Mouse (Mus musculus): Measurements from ENCODE around the gene Litaf. TPM values are rescaled to one million over a fixed set of nuclear protein-coding genes. Genes with fewer than 3 reads are reported as not detected.

The Litaf gene
- polyA plus RNA-seq, 1 experiment from 2014 or later: 53.6 TPM

GRCm38 (mm10) chr16:10996576-10996975 is 69.4 kb downstream of the Litaf start:
- 0 out of 2 replicates have a peak, but pooled peaks cover 7% of the 10 kb centered on the region for H3K27me3 ChIP-seq
- H3K4me2 ChIP-seq: no peak overlapping the region
- ATAC-seq (ENCODE audit: low FRiP score): no peak
- H3K9ac ChIP-seq: no peak overlapping the region
- no peaks in the 10 kb centered on the region for H3K36me3 ChIP-seq (replicated peaks)
- H3K9me3 ChIP-seq: 0 out of 2 replicates have a peak, but pooled peaks cover 1% of the 10 kb centered on the region
- H3K4me1 ChIP-seq: peaks cover 10% of the 10 kb centered on the region
- H3K4me3 ChIP-seq (replicated peaks): no peak overlapping the region
- 92% methylated on average over 4 of the region's 4 CpGs for WGBS
- no peak overlapping the region for H3K27ac ChIP-seq

GRCm38 (mm10) chr16:10993032-10993744 is 72.8 kb downstream of the Litaf start:
- H3K9me3 ChIP-seq: 0 out of 2 replicates have a peak, but pooled peaks cover 8% of the 10 kb centered on the region
- peak overlapping the region; percentile 65 for H3K4me2 ChIP-seq
- peak overlapping the region; percentile 70 for H3K27ac ChIP-seq
- H3K9ac ChIP-seq: peak overlapping the region; percentile 61
- H3K36me3 ChIP-seq (replicated peaks): peaks cover 6% of the 10 kb centered on the region; the same call in 1 of the 2 replicates
- peak; percentile 95 for ATAC-seq (ENCODE audit: low FRiP score)
- H3K4me1 ChIP-seq: peaks cover 11% of the 10 kb centered on the region
- 7% methylated on average over 35 of the region's 35 CpGs for whole genome bisulfite sequencing
- H3K27me3 ChIP-seq: 0 out of 2 replicates have a peak, but pooled peaks cover 7% of the 10 kb centered on the region
- peak overlapping the region; percentile 55 for H3K4me3 ChIP-seq (replicated peaks)

- H3K9ac ChIP-seq: peak overlapping the region; percentile 61
- 1% methylated on average over 52 of the region's 52 CpGs for WGBS
- peak overlapping the region; percentile 3; the same call in 1 of the 2 replicates for H3K27ac ChIP-seq
- H3K4me2 ChIP-seq: peak overlapping the region; percentile 65
- peak overlapping the region; percentile 55 for H3K4me3 ChIP-seq (replicated peaks)
- peaks cover 17% of the 10 kb centered on the region for H3K4me1 ChIP-seq
- H3K9me3 ChIP-seq: 0 out of 2 replicates have a peak, but pooled peaks cover 8% of the 10 kb centered on the region
- 0 out of 2 replicates have a peak, but pooled peaks cover 7% of the 10 kb centered on the region for H3K27me3 ChIP-seq
- H3K36me3 ChIP-seq (replicated peaks): peaks cover 6% of the 10 kb centered on the region; the same call in 1 of the 2 replicates
- peak; percentile 80 for ATAC-seq (ENCODE audit: low FRiP score)
These were observed 73.6 kb downstream of the Litaf start for GRCm38 (mm10) chr16:10992090-10993031.

- no peak for ATAC-seq (ENCODE audit: low FRiP score)
- WGBS: 63% methylated on average over 5 of the region's 5 CpGs
- Histone ChIP-seq H3K9ac (peak overlapping the region; percentile 61; the same call in 1 of the 2 replicates), H3K4me3 (replicated peaks) (peak overlapping the region; percentile 55), H3K9me3 (0 out of 2 replicates have a peak, but pooled peaks cover 8% of the 10 kb centered on the region), H3K36me3 (replicated peaks) (peaks cover 6% of the 10 kb centered on the region; the same call in 1 of the 2 replicates), H3K4me2 (peak overlapping the region; percentile 65), H3K27ac (no peak overlapping the region), H3K27me3 (0 out of 2 replicates have a peak, but pooled peaks cover 7% of the 10 kb centered on the region), H3K4me1 (peaks cover 17% of the 10 kb centered on the region)
These were observed 74.2 kb downstream of the Litaf start for GRCm38 (mm10) chr16:10991737-10992089.

- H3K9ac ChIP-seq: no peak overlapping the region
- 94% methylated on average over 4 of the region's 4 CpGs for WGBS
- H3K4me3 ChIP-seq (replicated peaks): no peak overlapping the region
- H3K27ac ChIP-seq: no peak overlapping the region
- peaks cover 6% of the 10 kb centered on the region; the same call in 1 of the 2 replicates for H3K36me3 ChIP-seq (replicated peaks)
- H3K4me2 ChIP-seq: no peak overlapping the region
- 0 out of 2 replicates have a peak, but pooled peaks cover 7% of the 10 kb centered on the region for H3K27me3 ChIP-seq
- 0 out of 2 replicates have a peak, but pooled peaks cover 8% of the 10 kb centered on the region for H3K9me3 ChIP-seq
- peaks cover 17% of the 10 kb centered on the region for H3K4me1 ChIP-seq
- ATAC-seq (ENCODE audit: low FRiP score): no peak
These were observed 75.2 kb downstream of the Litaf start for GRCm38 (mm10) chr16:10990763-10991162.

- Histone ChIP-seq H3K27ac (no peak overlapping the region), H3K4me3 (replicated peaks) (no peak overlapping the region), H3K4me2 (no peak overlapping the region), H3K9ac (no peak overlapping the region), H3K36me3 (replicated peaks) (peaks cover 6% of the 10 kb centered on the region; the same call in 1 of the 2 replicates), H3K27me3 (0 out of 2 replicates have a peak, but pooled peaks cover 7% of the 10 kb centered on the region), H3K9me3 (0 out of 2 replicates have a peak, but pooled peaks cover 8% of the 10 kb centered on the region), H3K4me1 (peaks cover 17% of the 10 kb centered on the region)
- ATAC-seq (ENCODE audit: low FRiP score): no peak
- 81% methylated on average over 4 of the region's 4 CpGs for WGBS
These were observed 76.1 kb downstream of the Litaf start for GRCm38 (mm10) chr16:10989896-10990295.

- H3K4me3 ChIP-seq (replicated peaks): no peak overlapping the region
- WGBS: 97% methylated on average over 6 of the region's 6 CpGs
- ATAC-seq (ENCODE audit: low FRiP score): no peak
- H3K36me3 ChIP-seq (replicated peaks): peaks cover 6% of the 10 kb centered on the region; the same call in 1 of the 2 replicates
- H3K27ac ChIP-seq: no peak overlapping the region
- H3K4me1 ChIP-seq: peaks cover 17% of the 10 kb centered on the region
- H3K9ac ChIP-seq: no peak overlapping the region
- 0 out of 2 replicates have a peak, but pooled peaks cover 7% of the 10 kb centered on the region for H3K27me3 ChIP-seq
- 0 out of 2 replicates have a peak, but pooled peaks cover 8% of the 10 kb centered on the region for H3K9me3 ChIP-seq
- no peak overlapping the region for H3K4me2 ChIP-seq
These were observed 76.6 kb downstream of the Litaf start for GRCm38 (mm10) chr16:10989361-10989760.

GRCm38 (mm10) chr16:10988261-10988660 is 77.7 kb downstream of the Litaf start:
- Histone ChIP-seq H3K4me2 (no peak overlapping the region), H3K36me3 (replicated peaks) (peaks cover 6% of the 10 kb centered on the region; the same call in 1 of the 2 replicates), H3K9me3 (0 out of 2 replicates have a peak, but pooled peaks cover 8% of the 10 kb centered on the region), H3K27ac (no peak overlapping the region), H3K4me3 (replicated peaks) (no peak overlapping the region), H3K27me3 (0 out of 2 replicates have a peak, but pooled peaks cover 7% of the 10 kb centered on the region), H3K9ac (no peak overlapping the region), H3K4me1 (0 out of 2 replicates have a peak, but pooled peaks cover 13% of the 10 kb centered on the region)
- ATAC-seq (ENCODE audit: low FRiP score): no peak
- 87% methylated on average over 9 of the region's 9 CpGs for WGBS

GRCm38 (mm10) chr16:10984534-10984933 is 81.4 kb downstream of the Litaf start:
- Histone ChIP-seq H3K4me1 (peaks cover 10% of the 10 kb centered on the region), H3K9me3 (no peaks in the 10 kb centered on the region), H3K36me3 (replicated peaks) (peaks cover 1% of the 10 kb centered on the region; the same call in 1 of the 2 replicates), H3K27ac (no peak overlapping the region), H3K4me3 (replicated peaks) (no peak overlapping the region), H3K4me2 (no peak overlapping the region), H3K9ac (no peak overlapping the region), H3K27me3 (no peaks in the 10 kb centered on the region)
- ATAC-seq (ENCODE audit: low FRiP score): no peak
- WGBS: 89% methylated on average over 5 of the region's 5 CpGs

- Histone ChIP-seq H3K27me3 (no peaks in the 10 kb centered on the region), H3K4me3 (replicated peaks) (no peak overlapping the region), H3K27ac (no peak overlapping the region), H3K9ac (no peak overlapping the region), H3K4me1 (peaks cover 12% of the 10 kb centered on the region), H3K36me3 (replicated peaks) (no peaks in the 10 kb centered on the region), H3K4me2 (no peak overlapping the region), H3K9me3 (no peaks in the 10 kb centered on the region)
- 85% methylated on average over 7 of the region's 7 CpGs for WGBS
- ATAC-seq (ENCODE audit: low FRiP score): no peak
These were observed 84.4 kb downstream of the Litaf start for GRCm38 (mm10) chr16:10981493-10982070.

GRCm38 (mm10) chr16:10979064-10979803 is 86.7 kb downstream of the Litaf start:
- no peak overlapping the region for H3K9ac ChIP-seq
- H3K4me2 ChIP-seq: no peak overlapping the region
- H3K4me1 ChIP-seq: peaks cover 16% of the 10 kb centered on the region
- no peak overlapping the region for H3K4me3 ChIP-seq (replicated peaks)
- no peak for ATAC-seq (ENCODE audit: low FRiP score)
- no peaks in the 10 kb centered on the region for H3K9me3 ChIP-seq
- WGBS: 71% methylated on average over 11 of the region's 11 CpGs
- no peaks in the 10 kb centered on the region for H3K27me3 ChIP-seq
- peak overlapping the region; percentile 42; the same call in 1 of the 2 replicates for H3K27ac ChIP-seq
- no peaks in the 10 kb centered on the region for H3K36me3 ChIP-seq (replicated peaks)
